Mouse (Mus musculus) lung, adult 2 months (tissue): ENCODE results near the gene Dlgap1. TPM values are rescaled to one million over a fixed set of nuclear protein-coding genes. Genes with fewer than 3 reads are reported as not detected.
A peak's percentile ranks its signal among the peaks of the same experiment; 100 is the strongest.

Experiments
- DNase-seq: peaks from one replicate; pipeline ENCODE4 v3.0.0; 2022
- H3K4me1 ChIP-seq: fragments of 200-500 bp; 2 replicates; pipeline ENCODE4 v1.6.1; 2011; ENCODE audit warnings: low read length; ENCODE audit not compliant: control insufficient read depth, insufficient read depth
- H3K4me3 ChIP-seq: fragments of 200-500 bp; replicated peaks from 2 replicates; pipeline ENCODE3; 2011; ENCODE audit warnings: low read depth, mild to moderate bottlenecking, control low read depth, low read length; ENCODE audit errors: extremely low read depth
- CTCF ChIP-seq: fragments of 200-500 bp; IDR thresholded peaks from 2 replicates; pipeline ENCODE4 v1.5.1; 2011; ENCODE audit warnings: mild to moderate bottlenecking, low read length, control low read depth; ENCODE audit not compliant: insufficient read depth
- POLR2A ChIP-seq: fragments of 200-500 bp; IDR thresholded peaks from 2 replicates; pipeline ENCODE4 v1.6.1; 2011; ENCODE audit warnings: low read depth, mild to moderate bottlenecking, control low read depth, low read length, borderline replicate concordance; ENCODE audit errors: extremely low read depth
- WGBS: fragments of 180-500 bp; shearing (Covaris S2); methylation state at CpG from one replicate; pipeline ENCODE4 v1.1.7; 2018; 5-methylcytosine and 5-hydroxymethylcytosine counted together
- polyA plus RNA-seq: library from polyadenylated mRNA; depleted of rRNA; stranded (reverse); fragments of >200 nt; gene quantifications from 2 replicates; pipeline ENCODE4 v1.2.3, GENCODE M21; 2012

Gene Dlgap1
- polyA plus RNA-seq, 1 experiment = 0.63 TPM

GRCm38 (mm10) chr17:70751161-70751651 lies 782.3 kb downstream of the Dlgap1 start:
- DNase-seq = peak; percentile 58
- Histone ChIP-seq H3K4me1 (peaks cover 8% of the 10 kb centered on the region), H3K4me3 (peak overlapping the region; percentile 64)
- no peak; the same call in 1 of the 2 replicates for TF ChIP-seq POLR2A
- no peak for TF ChIP-seq CTCF
- WGBS = 7% methylated on average over 19 of the region's 19 CpGs

- H3K4me3 ChIP-seq = peak overlapping the region; percentile 64
- TF ChIP-seq POLR2A (no peak), CTCF (no peak)
- H3K4me1 ChIP-seq = peaks cover 5% of the 10 kb centered on the region
- no peak for DNase-seq
- 47% methylated on average over 6 of the region's 6 CpGs for WGBS
Observed at GRCm38 (mm10) chr17:70751676-70752075, 782.8 kb downstream of the Dlgap1 start.

- Histone ChIP-seq H3K4me3 (no peak overlapping the region), H3K4me1 (peaks cover 3% of the 10 kb centered on the region; the same call in 1 of the 2 replicates)
- 47% methylated on average over 13 of the region's 13 CpGs for WGBS
- TF ChIP-seq POLR2A (no peak), CTCF (no peak)
- no peak for DNase-seq
Observed at GRCm38 (mm10) chr17:70753444-70754032, 784.7 kb downstream of the Dlgap1 start.

- peaks cover 3% of the 10 kb centered on the region; the same call in 1 of the 2 replicates for H3K4me1 ChIP-seq
- H3K4me3 ChIP-seq = no peak overlapping the region
- WGBS = 79% methylated on average over 9 of the region's 9 CpGs
- TF ChIP-seq POLR2A (no peak), CTCF (no peak)
- no peak for DNase-seq
Observed at GRCm38 (mm10) chr17:70754041-70754440, 785.2 kb downstream of the Dlgap1 start.

GRCm38 (mm10) chr17:70754638-70755037 lies 785.8 kb downstream of the Dlgap1 start:
- Histone ChIP-seq H3K4me1 (peaks cover 3% of the 10 kb centered on the region; the same call in 1 of the 2 replicates), H3K4me3 (no peak overlapping the region)
- TF ChIP-seq POLR2A (no peak), CTCF (no peak)
- DNase-seq = no peak
- WGBS = 57% methylated on average over 7 of the region's 7 CpGs

GRCm38 (mm10) chr17:70755039-70755668 lies 786.3 kb downstream of the Dlgap1 start:
- under 1% methylated on average over 22 of the region's 22 CpGs for WGBS
- TF ChIP-seq CTCF (peak; percentile 93), POLR2A (peak; percentile 80; the same call in 1 of the 2 replicates)
- peaks cover 3% of the 10 kb centered on the region; the same call in 1 of the 2 replicates for H3K4me1 ChIP-seq
- peak overlapping the region; percentile 62 for H3K4me3 ChIP-seq
- peak; percentile 95 for DNase-seq

- Histone ChIP-seq H3K4me1 (peaks cover 2% of the 10 kb centered on the region; the same call in 1 of the 2 replicates), H3K4me3 (peak overlapping the region; percentile 52)
- TF ChIP-seq POLR2A (no peak), CTCF (no peak)
- WGBS = 5% methylated on average over 14 of the region's 14 CpGs
- no peak for DNase-seq
Observed at GRCm38 (mm10) chr17:70755669-70756263, 786.9 kb downstream of the Dlgap1 start.

GRCm38 (mm10) chr17:70762001-70762400 lies 793.1 kb downstream of the Dlgap1 start:
- H3K4me1 ChIP-seq = no peaks in the 10 kb centered on the region
- no peak for TF ChIP-seq CTCF
- no peak for TF ChIP-seq POLR2A
- H3K4me3 ChIP-seq = no peak overlapping the region
- 89% methylated on average over 7 of the region's 7 CpGs for WGBS
- no peak for DNase-seq

- no peak for DNase-seq
- 86% methylated on average over 10 of the region's 10 CpGs for WGBS
- Histone ChIP-seq H3K4me3 (no peak overlapping the region), H3K4me1 (no peaks in the 10 kb centered on the region)
- TF ChIP-seq POLR2A (no peak), CTCF (no peak)
Observed at GRCm38 (mm10) chr17:70762634-70763033, 793.8 kb downstream of the Dlgap1 start.
